Mouse (Mus musculus) mature B cell (primary cell): ENCODE measurements around the gene Fat1.

Experiments used
- in situ Hi-C: fragments of 300-500 bp; cut with MboI; formaldehyde crosslinking; loops from 2 replicates; pipeline ENCODE4 v1.14.3; 2019

The Fat1 gene

GRCm38 (mm10) chr8:44934850-44935497, at the start of gene Fat1:
Gene Fat1 (plus strand): TSS chr8:44935447.
- in situ Hi-C loops = no loop called here

DNA sequence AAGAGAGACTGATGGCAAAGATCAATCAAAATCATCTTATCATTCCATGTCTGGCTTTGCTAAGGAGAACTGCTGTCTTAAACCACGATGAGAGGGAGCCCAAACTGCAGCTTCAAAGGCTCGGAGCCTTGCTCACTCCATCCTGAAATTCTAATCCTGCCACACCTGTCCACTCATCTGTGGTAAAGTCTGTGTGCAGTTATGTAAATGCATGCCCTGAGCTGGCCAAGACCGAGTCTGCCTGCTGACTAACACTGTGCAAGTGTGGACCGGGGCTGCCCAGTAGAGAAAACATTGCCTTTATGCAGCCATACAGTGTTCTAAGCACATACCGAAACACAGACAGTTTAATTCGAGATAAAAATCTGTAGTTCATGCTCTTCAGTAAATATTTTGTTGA, 40.6 kb upstream of the Fat1 start:
- in situ Hi-C loops = no loop called here

GRCm38 (mm10) chr8:44899575-44899991, 35.7 kb upstream of the Fat1 start:
- in situ Hi-C loops = no loop called here

DNA sequence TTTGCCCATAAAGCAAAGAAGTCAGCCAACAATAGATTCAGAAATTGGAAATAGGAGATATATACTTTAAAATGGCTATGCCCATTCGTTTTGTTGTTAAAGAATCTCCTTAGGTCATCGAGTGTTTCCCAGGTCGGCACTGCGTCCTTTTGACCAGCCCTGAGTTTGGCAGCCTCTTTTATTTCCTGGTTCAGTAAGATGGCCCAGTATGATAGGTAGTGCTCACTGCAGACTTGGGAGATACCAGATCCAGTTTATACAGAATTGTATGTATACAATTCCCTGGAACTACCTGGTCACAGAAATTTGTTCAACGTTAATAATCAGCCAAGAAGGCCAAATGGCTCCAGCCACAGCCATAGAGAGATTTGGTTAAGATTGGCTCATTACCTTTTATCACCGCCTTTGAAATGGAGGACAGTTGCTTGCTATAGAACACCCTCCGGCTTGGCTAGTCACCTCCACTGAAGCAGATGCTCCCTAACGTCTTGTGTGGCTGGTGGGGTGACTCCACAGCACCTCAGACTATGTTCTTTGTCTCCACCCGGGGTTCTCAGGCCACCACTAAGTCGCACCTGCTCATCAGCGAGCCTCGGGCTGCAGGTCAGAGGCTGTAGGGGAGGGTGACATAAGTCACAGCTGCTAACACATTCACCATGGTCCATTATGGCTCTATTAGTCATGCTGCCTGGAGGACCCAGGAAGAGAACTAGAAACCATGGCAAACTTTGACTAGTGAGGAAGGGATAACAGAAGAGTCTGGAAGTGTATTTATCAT, 23.9 kb upstream of the Fat1 start:
- in situ Hi-C loops = no loop called here

- in situ Hi-C loops = no loop called here
Observed at GRCm38 (mm10) chr8:44919487-44920082, 15.7 kb upstream of the Fat1 start.

DNA sequence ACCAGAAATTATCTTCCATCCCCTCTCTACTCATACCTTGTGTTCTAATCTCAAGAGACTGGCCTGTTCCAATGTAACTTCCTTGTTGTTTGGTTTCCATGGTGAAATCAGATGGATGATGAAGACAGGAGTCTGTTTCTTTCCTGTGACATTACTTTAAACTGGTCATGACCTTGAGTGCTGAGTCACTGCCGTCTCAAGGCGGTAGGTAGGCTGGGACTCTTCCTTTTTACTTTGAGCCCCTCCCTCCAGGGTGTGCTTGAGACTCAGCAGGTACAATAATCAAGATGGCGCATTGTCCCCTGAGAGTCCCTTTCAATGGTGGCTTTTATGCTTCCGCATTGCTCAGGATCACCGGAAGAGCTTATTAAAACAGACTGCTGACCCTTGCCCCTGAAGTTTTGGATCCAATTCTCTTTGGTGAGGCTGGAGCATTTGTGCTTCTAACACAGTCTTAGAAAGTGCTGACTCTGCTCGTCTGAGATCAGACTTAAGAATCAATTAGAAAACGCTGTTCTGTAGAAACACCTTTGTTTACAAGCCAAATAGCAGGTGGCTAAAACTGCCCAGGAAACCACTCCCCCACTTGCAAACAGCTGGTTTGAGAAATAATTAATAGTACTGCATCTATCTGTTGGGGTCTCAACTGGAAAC, 14.7 kb upstream of the Fat1 start:
- in situ Hi-C loops = no loop called here

DNA sequence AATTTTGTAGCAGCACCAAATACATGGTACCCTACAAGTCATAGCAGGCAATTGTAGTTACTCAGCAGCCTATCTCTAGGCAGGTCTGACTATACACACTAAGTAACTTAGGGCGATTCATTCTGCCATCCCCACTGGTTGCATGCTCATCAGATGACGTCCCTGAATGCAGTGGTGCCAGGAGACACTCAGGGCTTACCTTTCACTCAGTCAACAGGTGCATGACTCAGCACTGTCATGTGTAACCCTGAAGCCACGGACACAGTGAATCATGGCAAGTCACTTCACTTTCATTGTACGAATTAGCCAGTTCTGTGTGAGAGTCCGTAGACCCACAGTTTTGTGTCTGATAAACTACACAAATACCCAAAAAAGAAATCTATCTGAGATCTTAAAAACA, 10.3 kb upstream of the Fat1 start:
- in situ Hi-C loops = no loop called here

- in situ Hi-C loops = no loop called here
Observed at GRCm38 (mm10) chr8:44930058-44930457, 5.2 kb upstream of the Fat1 start.

GRCm38 (mm10) chr8:44932546-44933342, 2.5 kb upstream of the Fat1 start:
- in situ Hi-C loops = no loop called here

GRCm38 (mm10) chr8:44933478-44933877, 1.8 kb upstream of the Fat1 start:
- in situ Hi-C loops = no loop called here

DNA sequence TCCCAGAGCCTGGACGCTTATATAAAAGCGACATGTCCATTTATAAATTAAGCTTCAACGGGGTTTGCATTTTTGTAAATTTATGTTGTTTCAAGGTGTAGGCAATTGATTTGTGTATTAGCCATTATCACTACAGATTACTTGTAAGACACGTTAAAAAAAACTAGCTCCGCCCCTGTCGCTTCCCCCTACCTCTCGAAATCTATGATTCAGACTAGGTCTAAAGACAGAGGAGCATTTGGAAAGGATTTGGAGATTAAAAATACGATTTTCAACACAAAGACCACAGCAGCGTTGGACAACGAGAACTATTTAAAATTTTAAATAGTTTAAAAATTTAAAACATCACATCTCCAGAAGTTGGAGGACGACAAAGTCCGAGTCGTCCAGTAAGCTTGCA, 831 bp upstream of the Fat1 start:
- in situ Hi-C loops = no loop called here

- in situ Hi-C loops = no loop called here
Observed at GRCm38 (mm10) chr8:44935741-44936140, 494 bp downstream of the Fat1 start.

DNA sequence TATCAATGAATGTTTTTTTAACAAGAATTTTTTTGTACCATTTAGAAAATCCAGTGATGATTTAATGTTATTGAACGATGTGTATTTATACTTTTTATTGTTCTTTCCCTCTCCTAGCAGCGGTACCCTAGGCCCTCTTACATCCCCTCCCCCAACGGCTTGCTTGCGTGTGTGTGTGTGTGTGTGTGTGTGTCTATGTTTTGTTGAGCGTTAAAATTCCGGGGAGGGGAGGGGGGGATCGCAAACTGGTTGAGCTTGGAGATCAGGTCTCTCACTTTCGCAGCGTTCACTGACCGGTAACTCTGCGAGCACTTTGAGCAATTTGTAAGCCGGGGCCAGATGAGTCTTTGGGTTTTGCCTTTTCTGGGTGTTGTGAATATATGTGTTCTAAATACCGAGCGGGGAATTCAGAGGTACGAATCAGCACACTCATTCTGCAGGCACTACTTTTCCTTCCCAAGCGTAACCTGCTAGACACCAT, 1.3 kb downstream of the Fat1 start:
- in situ Hi-C loops = no loop called here

GRCm38 (mm10) chr8:44937141-44937825, 2.0 kb downstream of the Fat1 start:
- in situ Hi-C loops = no loop called here

DNA sequence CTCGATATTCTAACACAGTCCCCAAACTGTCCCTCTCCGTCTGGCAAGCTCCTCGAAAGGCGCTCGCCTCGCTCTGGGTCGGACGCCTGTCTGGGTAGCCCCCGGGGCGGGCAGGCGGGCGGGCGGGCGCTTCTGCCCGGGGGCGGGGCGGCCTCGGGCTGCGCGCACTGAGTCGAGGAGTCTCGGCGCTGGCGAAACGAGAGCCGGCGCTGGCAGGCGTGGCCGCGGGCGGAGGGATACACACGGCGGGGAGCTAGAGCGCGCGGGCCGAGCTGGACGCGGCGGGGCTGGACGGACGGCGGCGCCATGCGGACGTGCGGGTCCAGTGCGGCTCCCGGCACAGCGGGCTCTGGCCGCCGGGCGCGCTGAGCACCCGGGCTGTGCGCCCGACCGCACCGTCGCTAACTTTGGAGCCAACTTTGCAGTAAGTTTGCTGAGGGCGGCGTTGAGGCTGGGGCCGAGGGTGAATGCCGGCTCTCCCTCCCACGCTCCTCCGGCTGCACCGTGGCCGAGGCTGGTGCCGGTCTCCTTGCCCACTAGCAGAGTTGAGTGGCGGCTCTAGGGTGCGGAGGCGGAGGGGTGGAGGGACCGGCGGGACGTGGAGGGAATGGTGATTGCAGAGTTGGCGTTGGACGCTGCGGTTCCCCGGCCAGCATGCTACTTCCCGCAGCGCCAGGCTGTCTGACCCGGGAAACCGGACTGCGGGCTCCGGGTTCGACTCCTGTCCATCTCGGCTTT, 2.8 kb downstream of the Fat1 start:
- in situ Hi-C loops = no loop called here

- in situ Hi-C loops = no loop called here
Observed at GRCm38 (mm10) chr8:44938643-44938979, 3.4 kb downstream of the Fat1 start.

- in situ Hi-C loops = no loop called here
Observed at GRCm38 (mm10) chr8:44945577-44945976, 10.3 kb downstream of the Fat1 start.

GRCm38 (mm10) chr8:44948597-44948996, 13.3 kb downstream of the Fat1 start:
- in situ Hi-C loops = no loop called here

GRCm38 (mm10) chr8:44960455-44960854, 25.2 kb downstream of the Fat1 start:
- in situ Hi-C loops = no loop called here

- in situ Hi-C loops = no loop called here
Observed at GRCm38 (mm10) chr8:44960906-44961305, 25.7 kb downstream of the Fat1 start.
